Mouse (Mus musculus) ovary, postnatal 10 days (tissue): ENCODE results near the gene Gucy2d.
A peak's percentile ranks its signal among the peaks of the same experiment; 100 is the strongest.

Experiments
- DNase-seq: peaks from one replicate; pipeline ENCODE4 v3.0.0; 2022; ENCODE audit warnings: low spot score

The Gucy2d gene

DNA sequence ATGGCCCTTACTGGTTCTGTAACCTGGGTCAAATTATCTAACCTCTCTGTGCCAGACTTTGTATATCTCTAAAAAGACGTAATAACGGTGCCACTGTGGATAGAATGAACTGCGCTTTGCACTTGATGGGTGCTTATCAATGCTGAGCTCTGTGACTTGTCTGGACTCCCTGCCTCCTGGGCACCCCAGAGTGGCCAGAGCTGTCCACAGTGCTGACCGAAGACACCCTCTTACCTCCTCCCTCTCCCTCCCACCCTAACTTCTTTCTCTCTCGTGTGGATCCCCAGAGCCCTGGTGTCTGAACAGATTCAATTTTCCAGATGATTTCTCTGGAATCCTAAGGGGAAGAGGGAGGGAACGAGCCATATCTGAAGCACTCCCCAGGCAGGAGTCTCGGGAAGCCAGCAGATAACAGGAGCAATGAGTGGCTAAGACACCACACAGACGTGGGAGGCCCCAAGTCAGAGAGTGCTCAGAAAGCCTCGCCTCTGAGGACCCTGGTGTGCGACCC is at the start of gene Gucy2d:
Gucy2d (plus strand) TSS at position 461 of the 511 bp plus-strand sequence.
- DNase-seq: no peak

DNA sequence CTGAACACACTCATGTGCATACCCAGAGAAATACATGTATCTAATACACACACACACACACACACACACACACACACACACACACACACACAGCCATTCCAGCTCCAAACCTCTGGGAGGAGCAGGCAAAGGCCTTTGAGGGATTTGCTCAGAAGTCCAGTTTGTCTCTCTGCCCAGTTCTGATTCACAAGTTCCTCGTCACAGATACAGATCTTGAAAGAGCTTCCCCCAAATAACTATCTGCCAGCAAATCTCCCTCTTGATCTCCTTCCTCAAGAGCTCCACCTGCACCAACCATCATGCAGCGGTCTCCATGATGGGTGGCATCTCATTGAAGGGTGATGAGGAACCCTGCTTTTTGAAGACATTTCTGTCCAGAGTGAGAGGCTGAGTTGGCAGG is 49.7 kb upstream of the Gucy2d start:
- no peak for DNase-seq

DNA sequence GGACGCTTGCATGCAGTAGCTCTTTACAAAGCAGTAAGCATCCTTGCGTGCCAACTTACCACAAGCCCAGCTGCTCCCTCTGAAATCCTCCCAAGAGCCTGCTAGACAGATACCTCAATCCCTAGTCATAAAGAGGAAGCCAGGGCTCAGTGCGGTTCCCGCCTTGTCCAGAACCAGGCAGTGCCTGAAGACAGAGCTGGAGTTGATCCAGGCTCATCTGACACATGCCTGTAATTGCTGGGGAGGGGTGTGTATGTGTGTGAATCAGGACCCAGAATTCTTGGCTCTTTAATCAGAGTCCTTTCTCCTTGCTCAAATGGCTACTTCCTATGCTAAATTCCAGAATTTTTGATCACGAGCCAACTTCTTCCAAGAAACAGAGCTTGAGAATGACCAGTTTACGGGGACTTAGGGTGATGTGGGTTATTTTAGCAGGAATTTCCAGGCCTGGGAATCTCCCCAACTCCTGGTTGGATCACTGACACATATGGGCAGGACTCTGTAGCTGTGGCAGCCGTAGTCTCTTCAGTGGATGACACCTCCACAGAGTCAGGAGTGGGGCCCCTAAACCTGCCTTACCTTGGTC is 48.8 kb upstream of the Gucy2d start:
- no peak for DNase-seq

DNA sequence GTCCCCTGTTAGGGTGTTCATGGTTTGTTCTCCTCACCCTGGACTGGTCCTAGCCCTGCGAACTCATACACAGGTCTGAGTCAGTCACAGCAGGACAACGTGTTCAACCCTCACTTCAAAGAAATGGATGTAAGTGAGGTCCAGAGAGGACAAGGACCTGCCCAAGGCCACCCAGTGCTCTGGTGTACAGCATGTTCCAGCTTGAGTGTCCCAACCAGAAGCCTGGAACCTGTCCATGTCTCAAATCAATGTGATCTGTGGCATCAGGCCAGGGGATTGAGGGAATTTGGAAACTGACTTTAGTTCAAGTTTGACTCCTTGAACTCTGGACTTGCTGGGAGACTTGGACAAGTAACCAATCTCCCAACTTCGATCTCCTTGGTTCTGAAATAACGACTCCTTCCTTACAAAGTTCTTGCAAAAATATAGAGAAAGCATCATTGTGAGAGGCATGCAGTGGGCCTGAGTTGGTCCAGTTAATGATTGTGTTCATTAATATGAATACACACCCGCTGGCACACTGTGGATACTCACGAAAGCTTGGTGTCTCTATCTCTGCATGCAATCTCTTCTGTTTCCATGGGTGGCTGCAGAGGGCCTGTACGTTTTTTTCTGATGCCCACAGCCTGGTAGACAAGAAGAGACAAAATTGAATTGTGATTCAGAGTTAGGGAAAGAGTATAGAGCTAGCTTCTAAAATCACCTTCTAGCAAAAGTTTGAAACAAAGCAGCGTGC is 47.6 kb upstream of the Gucy2d start:
- no peak for DNase-seq

DNA sequence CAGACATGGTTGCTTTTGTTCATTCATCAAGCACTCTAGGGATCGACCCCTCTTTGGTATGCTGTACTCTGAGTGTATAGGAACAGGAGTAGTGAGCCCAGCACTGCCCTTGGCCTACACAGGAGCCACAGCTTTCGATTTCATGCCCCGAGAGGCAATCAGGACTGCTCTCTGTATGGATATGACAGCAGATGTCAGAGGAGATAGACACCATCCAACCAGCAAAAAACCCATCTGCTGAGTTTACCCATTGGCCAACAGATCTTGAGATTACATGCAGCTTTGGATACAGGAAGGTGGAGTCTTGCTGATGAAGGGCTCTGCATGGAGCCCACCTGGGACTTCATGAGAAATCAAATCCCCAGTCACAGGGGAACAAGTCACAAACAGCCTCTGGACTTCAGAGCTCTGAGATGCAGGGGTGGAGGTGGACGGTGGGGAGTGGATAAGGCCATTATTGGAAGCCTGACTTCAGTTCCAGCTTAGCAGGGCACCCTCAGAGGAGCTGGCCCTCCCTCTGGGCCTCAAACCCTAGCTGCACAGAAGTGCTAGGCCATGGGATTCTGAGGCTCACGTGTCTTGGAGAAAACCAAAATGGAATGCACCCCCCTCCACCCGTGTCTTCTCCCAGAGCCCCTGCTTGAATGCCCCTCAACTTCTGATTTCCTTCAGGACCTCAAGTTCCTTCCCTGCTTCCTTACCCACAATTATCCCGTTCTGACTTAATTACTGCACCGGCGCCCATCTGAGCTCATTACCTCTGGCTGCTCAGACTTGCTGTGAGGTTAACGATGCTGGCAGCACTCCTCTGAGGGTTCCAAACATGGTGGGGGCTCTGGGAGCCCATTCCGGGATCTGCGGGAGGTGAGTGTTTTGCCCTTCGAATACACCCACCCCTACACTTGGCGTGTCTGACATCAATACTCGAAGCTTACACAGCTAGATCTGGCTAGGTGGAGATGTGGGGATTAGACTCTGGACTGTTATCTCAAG is 37.3 kb upstream of the Gucy2d start:
- no peak for DNase-seq

DNA sequence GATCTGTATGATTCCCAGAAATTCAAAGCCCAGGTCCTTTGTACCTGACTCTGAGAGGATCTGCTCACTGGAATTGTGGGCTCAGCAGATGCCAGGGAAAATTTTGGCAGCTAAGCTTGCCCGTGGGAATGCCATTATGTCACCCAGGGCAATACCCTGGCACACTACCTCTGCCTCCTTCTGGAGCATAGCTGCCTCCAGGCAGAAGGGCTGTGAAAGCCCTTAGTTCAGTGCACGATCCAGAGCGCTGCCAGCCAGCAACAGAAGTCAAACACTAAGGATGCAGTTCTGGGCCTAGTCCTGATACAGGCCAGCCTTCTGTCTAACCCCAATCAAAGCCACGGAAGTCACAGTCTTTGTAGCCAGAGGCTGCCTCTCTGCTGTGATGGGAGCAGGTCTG is 36.2 kb upstream of the Gucy2d start:
- DNase-seq: no peak

DNA sequence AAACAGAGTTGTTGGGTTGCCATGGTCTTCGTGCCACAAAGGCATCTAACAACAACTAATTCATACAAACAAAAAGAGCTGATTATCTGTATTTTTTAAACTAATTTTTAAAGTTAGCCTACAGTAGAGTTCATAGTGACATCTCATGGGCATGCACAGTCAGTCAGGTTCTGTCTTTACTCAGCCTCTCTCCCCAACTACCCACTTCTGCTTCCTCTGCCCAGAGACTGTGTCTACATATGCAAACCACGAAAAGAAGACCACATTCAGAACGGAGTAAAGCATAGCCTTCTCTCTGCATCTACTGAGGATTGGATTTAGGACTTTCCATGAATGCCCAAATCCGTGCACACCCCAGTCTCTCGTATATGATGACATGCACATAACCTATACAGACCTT is 32.6 kb upstream of the Gucy2d start:
- no peak for DNase-seq

DNA sequence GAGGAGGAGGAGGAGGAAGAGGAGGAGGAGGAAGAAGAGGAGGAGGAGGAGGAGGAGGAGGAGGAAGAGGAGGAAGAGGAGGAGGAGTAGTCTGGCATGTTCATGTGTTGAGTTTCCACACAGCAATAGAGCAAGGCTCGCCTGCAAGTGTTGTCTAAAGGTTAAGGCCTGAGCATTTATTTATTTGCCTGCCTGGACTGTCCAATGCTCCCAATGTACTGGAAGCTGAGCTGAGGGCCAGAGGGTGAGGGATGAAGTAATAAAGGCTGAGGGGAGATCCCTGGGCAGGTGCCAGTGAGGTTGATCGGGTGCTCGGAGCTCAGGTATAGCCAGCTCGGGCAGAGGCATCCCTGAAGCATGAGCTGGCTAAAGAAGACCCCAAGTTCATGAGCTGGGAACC is 27.1 kb upstream of the Gucy2d start:
- no peak for DNase-seq

DNA sequence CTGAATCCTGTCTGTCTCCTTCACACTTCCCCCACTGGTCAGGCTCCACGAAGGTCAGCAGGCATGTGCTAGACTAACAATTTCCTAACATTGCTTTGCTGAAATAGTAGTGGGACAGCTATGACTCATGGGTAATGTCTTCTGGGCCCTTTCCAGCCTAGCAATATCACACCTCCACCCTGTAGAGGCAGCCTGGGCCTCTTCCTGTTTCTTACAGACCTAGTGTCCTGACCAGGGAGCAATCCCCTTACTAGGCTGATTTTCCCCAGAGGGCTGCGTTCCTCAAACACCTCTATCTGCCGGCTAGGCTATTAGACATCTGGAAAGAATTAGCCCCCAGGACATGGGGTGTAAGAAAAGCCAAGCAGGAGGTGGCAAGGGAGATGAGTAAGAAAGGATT is 24.7 kb upstream of the Gucy2d start:
- DNase-seq: no peak

DNA sequence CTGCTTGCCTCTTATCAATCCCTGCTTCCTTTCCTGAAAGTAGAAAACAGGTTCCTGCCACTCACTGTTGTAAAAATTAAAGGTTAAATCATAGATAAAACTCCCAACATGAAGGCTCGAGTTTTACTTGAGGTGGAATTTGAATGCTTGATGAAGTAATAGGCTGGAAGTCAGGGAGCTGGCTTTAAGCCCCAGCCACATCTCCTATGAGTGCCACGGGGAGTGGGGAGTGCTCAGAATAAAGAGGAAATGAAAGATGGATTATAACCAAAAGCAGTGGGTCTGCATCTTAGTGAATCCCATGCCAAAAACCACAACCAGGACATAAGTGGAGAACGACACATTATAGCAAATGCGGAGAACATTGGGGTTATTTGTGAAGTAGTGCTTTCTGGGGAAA is 24.2 kb upstream of the Gucy2d start:
- DNase-seq: no peak

DNA sequence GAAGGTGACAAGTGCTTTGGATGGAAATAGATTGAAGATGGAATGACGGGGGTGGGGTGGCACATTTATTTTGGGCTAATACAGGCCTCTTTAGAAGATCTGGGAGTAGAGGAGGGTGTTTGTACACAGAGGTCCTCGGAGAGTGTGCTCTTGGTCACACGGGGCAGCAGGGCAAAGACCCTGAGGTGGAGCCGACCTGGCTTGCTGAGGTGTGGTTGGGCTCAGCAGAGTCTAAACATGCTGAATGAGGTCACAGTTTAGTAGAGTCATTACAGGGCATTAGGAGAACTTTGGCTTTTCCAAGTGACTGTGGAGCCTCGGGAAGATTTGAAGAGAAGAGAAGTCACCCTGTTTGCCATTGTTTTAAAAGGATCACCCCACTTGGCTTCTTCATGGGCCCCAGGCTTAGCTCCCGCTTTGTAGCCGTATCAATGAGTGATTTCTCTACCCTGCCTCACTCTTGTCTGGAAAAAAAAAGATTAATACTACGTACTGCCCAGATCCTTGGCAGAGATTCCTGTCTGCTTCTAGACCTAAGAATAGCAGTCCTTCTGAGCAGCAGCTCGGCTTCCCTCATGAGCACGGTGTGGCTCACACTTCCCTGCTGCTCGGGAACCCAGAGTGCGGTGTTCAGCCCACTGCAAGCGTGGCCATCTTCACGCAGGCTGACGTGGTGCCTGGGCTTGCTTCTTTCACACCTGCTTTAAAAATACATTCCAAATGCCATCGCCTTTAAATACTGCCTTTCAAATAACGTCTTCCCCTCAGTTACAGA is 22.0 kb upstream of the Gucy2d start:
- DNase-seq: no peak

DNA sequence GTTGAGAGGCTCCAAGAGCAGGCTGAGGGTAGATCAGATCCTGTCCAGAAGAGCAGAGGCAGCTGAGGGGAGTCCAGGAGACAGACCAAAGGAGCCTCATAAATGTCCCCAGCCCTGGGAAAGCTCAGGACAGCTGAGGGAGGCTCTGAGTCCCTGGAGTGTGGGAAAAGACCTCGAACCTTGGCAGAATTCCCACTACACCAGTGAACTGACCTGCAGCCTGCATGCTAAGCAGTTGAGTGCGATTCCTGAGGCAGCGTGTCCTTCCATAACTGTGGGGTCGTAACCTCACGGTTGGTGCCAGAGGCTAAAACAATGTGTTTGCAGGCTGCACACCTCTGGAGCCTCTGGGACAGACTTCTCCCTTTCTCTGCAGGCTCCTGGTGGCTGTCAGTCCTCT is 20.9 kb upstream of the Gucy2d start:
- no peak for DNase-seq

DNA sequence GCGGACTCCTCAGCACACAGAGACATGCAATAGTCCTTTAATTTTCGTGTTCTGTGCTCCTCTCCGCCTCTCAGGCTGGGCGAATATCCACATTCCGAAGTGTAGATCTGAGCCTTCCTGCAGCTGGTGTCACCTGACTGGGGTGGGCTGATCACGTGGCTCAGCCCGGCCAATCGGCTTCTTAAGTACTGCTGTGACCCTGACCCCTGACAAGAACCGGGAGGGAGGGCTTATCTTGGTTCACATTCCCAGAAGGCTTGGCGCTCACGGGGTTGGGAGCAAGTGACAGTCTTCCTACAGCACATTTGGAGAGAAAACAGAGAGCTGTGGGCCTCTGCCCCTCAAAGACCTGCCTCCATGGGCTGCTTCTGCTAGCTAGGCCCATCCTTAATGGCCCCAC is 16.7 kb upstream of the Gucy2d start:
- DNase-seq: no peak

DNA sequence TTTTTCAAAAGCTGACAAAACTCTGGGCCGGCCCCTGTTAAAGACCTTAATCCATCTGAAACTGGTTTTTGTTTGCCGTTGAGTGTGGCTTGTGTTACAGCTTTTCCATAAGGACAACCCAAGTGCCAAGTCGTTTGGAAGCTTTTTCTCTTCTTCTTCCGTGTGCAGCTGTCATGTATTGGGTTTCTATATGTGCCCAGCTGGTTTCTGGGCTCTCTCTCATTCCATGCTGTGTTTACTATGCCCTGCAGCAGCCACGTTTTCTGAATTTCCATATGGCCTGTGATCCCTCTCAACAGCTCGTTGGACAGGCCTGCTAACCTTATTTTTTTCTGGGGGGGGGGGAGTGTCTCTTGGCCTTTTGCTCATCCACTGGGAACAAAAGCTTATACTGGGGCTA is 15.8 kb upstream of the Gucy2d start:
- DNase-seq: no peak

DNA sequence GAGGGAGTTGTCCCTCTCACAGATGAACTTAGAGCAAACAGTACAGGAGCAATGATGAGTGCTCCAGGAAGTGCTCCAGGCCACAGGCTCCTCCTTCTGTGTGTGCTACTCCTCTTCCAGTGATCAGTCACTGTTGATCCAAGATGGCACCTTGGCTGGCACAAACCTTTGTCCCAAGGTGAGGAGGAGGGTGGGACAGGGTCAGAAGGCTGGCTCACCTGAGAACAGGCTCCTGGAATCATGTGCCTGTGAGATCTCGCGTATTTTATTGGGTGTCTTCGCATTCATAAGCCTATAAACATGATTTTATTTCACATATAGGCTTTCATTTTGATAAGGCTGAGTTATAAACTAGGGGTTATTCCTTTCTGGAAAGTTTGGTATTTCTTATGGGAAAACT is 14.7 kb upstream of the Gucy2d start:
- no peak for DNase-seq

DNA sequence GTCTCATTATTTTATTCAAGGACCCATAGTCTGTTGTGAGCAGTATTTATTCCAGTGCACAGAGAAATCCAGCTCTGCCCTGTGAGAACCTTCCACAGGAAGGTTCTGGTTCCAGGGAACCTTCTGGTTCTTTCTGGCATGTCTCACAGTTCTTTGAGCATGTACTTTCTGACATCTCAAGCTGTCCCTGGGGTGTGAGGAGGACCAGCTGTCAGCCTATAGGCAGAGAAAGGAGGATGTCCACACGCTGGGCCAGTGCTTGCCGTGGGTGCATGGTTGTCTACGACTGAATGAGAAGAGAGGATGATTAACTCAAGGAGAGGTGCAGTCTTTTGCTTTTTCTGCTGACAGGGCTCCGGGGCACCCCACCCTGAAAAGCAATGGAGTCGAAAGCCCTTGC is 13.6 kb upstream of the Gucy2d start:
- DNase-seq: no peak

DNA sequence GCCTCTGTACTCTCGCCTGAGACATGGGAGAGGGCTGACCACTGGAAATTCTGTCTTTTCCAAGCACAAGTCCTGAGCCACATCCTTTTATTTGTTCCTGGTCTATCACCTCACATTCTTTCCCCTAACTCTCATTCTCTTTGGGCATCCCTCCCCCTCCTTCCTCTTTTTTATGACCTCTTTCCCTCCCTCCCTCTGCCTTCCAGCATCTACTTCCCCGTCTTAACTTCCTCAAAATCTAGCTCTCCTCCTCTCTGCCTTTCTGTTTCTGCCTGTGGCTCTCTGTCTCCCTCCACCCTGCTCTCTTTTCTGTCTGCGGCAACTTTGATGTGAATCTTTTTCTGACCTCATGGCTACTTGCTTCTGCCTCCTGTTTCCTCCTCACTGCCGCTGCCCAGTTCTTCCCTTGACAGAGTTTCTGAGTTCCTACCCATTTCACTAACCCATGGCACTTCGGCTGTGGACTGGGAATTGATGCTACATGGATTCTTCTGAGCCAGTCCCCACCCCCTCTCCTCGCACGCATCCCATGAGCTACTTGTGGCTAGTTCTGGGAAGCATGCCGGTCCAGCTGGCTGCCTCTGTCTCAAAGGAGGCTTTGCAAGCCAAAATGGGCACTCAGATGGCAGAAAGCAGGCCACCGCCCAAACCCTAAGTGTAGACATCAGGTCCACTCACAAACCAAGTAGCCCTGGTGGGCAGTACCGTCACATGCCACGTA is 12.9 kb upstream of the Gucy2d start:
- DNase-seq: no peak

DNA sequence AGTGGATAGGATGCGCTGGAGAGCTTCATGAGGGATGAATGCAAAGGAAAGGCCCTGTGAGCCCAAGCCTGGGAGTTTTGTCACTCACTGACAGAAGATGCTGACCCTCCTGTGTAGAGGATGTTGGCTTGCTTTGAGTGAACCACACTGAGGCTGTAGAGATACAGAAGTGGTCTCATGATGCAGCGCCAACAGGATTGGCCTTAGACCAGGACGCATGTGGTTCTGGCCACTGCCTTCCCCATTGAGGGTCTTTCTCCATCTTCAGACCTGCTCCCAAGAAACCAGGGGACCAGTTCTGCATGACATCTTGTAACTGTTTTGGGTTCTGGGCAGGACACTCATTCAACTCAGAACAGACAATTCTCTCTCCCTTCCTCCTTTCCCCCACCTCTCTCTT is 10.6 kb upstream of the Gucy2d start:
- no peak for DNase-seq

DNA sequence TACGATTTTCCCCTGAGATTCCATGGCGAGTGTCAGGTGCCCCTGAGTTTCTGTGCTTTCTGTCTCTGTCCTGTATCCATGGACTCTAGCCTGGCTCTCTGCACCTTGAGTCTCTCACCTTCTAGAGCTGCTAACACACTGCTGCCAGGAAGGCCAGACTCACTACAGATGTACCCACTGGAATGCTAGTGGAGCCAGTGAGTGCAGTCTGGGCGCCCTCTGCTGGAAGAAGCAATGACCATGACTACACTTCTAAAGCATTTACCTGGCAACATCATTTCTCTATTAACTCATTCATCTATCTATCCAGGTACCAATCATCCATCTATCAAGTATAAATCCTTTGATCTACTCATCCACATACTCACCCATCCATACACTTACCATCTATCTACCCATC is 9.4 kb upstream of the Gucy2d start:
- DNase-seq: peak; percentile 33

DNA sequence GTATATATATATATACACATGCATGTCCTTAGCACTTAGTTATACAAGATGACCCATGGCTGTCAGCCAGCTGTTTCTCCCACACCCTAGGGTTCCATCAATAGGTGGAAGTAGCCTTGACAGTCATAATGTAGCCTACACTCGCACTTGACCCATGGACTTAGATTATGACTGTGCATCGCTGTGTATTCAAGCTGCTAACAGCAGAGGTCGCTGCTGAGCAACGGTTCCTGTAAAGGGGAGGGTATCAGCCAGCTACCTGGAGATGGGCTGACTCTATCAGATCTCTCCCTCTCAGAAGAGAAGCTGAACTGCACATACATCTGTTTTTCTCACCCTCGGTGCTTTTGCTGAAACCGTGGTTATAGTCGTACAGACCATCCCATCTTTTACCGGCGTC is 2.6 kb upstream of the Gucy2d start:
- DNase-seq: no peak

DNA sequence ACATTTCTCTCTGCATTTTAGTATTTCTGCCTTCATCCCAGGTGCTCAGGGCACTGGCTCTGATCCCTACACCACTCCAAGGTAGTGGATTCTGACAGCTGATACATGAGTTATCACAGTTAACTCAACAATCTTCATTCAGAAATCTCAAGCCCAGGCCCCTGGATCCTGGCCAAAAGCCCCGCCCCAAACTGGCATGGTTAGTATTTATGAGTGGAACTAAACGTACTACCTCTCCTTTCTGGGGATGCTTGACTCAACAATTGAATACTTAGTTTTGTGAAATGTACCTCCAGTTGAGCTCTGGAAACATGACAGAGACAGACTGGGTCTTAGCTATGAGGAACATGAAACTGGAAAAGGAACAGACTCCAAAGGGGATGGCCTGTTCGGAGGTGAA is 6.7 kb downstream of the Gucy2d start:
- DNase-seq: no peak
